Mouse (Mus musculus) v-Abl transformed pro-B cells (cell line): ENCODE data around the gene Mark1.

Source experiments
- in situ Hi-C, 2 experiments: fragments of 400-800 bp; cut with MboI; formaldehyde crosslinking; loops; one replicate each; pipeline ENCODE4 v1.15.1; 2025; ENCODE audit not compliant: unreplicated experiment in 2 of 2

Gene Mark1

DNA sequence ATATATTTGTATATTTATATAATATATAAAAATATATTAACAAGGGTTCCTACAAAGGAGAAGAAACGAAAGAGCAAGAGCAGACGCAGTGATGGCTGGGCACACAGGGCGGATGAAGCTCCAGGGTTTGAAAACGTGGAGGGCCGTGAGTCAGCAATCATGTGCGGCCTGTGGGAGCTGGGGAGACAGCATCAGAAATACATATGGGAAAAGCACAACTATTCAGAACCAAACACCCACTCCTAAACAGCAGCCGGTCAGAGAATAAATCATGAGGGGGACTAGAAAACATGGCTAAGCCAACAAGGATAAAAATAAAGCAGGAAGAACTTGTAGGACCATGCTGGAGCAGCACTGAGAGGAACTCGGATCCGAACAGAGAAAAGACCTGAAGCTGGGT, 142.2 kb downstream of the Mark1 start:
- in situ Hi-C loops, result no loop called here

DNA sequence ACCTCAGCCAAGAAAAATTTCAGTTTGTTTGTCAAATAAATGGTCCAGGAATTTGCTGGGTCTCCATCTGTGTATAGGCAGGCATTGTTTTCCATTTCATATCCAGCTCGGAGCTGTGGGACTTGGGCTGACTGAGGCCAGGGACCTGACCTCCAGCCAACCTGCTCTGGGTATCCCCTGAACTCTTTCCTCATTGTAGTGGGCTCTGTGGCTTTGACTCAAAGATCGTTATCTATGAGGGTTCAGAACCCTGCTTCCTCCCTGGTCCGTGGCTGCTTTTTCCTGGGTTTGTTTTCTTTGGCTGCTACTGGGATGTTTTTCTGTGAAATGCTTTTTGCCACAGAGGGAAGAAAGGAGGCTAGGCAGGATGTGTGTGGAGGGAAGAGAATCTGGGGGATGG, 145.4 kb downstream of the Mark1 start:
- in situ Hi-C loops, result no loop called here

DNA sequence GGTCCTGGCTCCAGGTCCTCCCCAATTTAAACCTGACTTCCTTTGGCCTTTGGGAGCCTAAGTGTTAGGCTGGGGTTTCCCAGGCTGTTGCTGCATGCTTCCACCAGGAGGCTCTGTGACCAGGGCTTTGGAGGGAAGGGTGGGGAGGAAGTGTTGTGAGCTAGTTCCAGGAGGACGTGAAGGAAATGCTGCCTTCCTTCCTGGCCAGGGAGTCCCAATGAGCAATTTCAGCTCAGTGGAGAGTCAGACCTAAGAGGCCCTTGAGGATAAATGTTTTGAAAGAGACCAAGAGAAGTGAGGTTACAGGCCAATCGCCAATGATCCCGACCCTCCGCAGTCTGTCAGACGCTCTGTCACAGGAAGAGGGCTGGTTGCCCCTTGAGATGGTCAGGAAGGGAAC, 146.0 kb downstream of the Mark1 start:
- in situ Hi-C loops, result no loop called here

DNA sequence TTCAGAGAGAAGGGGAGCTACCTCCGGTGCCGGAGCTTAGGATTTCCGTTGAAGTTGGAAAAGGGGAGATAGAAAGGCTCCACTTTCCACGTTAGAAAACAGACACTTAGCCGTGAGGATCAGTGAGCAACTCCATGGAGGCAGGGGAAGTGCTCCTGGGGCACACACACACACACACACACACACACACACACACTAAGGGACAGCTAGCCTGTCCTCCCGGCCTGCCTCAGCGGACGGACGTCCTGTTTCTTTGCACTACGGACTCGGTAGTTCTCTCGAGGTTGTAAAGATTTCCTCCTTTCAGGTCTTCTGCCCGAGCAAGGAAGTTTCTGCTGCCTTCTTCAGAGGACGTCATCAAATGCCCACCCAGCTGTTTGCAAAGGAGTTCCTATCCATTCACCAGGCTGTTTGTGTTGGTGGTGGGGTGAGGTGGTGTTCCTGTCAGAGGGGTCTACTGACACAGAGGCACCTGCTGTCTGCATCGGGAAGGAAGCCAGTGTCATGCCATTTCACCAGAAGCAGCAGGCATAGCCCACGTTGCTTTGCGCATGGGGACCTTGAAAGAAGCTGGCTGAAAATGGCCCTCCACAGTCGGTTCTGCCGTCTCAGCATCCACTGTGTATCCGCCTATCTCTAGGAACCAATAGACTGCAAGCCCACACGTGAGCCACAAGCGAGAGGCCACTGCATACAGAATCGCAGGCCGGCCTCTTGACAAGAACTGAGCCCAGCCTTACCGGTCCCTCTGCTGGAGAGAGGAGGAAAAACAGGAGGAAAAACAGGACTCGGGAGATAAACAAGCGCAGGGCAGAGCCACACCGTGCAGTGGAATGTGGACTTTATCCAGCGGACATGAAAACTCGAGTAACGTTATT, 147.4 kb downstream of the Mark1 start:
- in situ Hi-C loops, result no loop called here

DNA sequence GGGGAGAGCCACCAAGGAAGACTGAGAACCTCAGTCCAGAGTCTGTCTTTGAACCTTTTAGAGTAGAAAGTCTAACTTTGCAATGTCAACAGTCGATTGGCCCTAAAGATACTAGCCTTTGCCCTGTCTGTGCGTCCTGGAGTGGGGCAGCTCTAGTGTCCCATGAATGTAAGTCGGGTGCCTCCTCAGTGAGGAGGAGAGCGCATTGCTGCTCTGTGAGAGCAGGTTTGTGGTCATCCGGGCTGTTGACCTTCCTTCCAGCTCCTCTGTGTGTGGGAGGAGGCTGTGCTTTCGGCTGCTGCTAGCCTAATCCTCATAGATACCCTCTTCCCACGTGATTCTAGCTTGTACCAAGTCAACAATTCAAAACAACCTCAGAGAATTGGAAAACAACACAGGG, 148.2 kb downstream of the Mark1 start:
- in situ Hi-C loops, result no loop called here

DNA sequence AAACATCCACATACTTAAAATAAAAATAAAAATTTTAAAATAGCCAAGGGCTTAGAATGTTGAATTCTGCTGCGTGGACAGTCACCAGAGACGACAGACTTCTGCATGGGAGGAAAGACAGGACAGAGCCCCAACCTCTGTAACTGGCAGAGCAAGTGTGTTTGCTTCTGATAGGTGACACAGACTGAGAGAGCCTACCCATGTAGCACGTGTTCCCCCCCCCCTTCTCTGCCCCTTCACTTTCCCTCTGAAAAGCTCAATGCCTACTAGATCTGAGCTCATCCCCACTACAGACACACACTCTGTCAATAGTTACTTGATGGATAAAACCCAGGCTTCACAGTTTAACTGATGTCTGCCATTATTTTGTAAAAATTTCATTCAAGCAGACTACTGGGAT, 152.4 kb downstream of the Mark1 start:
- in situ Hi-C loops, result loop anchor here (10.0 to 25.0 kb wide), 2 partner anchors 558 to 1865 kb away; partner anchors contain the start of gene Tgfb2 (in 2 of the 2)
